Mouse (Mus musculus) testis, adult 2 months (tissue): ENCODE measurements around the gene Eps8.

Experiments used
- CTCF ChIP-seq: fragments of 200-500 bp; IDR thresholded peaks from 2 replicates; pipeline ENCODE4 v1.5.1; 2012; ENCODE audit warnings: low read depth, mild to moderate bottlenecking, inconsistent platforms, low read length, moderate library complexity; ENCODE audit not compliant: control insufficient read depth, insufficient read depth, insufficient replicate concordance
- POLR2A ChIP-seq: fragments of 200-500 bp; IDR thresholded peaks from 2 replicates; pipeline ENCODE4 v1.6.1; 2012; ENCODE audit warnings: low read depth, mild to moderate bottlenecking, inconsistent platforms, low read length, moderate library complexity; ENCODE audit not compliant: control insufficient read depth

DNA sequence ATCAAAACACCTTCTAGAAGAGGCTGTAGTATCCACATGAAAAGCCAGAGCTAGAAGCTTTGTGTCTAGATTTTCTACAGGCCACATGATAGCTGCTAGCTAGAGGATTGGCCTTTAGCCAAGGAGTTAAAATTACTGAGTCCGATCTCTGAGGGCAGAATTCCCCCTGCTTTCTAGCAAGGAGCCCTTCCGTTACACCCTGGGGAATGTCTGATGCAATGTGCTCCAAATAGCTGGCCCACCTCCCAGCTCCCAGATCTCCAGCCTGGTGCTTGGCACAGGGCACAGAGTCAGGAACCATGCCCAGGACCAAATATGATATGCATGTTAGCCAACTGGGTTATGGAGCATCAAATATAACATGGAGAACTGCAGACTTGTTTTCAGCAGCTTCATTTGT is 189.4 kb downstream of the Eps8 start:
- no peak for TF ChIP-seq POLR2A
- TF ChIP-seq CTCF = no peak
